Mouse (Mus musculus): ENCODE data around the gene Bmt2. TPM values are rescaled to one million over a fixed set of nuclear protein-coding genes. Genes with fewer than 3 reads are reported as not detected.

The Bmt2 gene
- polyA plus RNA-seq, 1 experiment from 2014 or later = 19.7 TPM

DNA sequence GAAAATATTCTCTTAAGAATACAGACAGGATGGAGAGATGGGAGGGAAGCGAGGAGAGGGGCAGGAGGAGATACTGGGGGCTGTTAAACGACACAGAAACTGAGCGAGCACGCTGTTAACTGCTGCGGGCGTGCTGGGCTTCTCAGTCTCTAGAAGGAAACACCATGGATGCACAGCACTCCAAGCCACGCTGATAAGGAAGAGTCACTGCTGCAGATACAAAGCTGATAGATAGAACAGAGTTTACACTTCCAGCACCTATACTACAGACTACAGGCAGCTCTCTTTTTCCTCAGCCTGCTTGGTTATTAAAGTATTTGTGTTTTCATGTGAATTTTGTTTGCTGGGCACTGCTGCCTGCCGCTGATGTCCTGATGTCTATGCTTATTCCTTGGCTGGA lies 91.6 kb downstream of the Bmt2 start:
- no peak overlapping the region for H3K4me3 ChIP-seq (ENCODE audit: low read depth, low read length)
- no peaks in the 10 kb centered on the region for H3K9me3 ChIP-seq (replicated peaks; ENCODE audit: control insufficient read depth, low read length, poor library complexity, severe bottlenecking)
- 92% methylated on average over 8 of the region's 8 CpGs for WGBS
- ATAC-seq = no peak
- no peak overlapping the region for H3K27ac ChIP-seq (ENCODE audit: low read length)
- H3K27me3 ChIP-seq (ENCODE audit: control insufficient read depth, insufficient read depth, low read depth, low read length) = no peaks in the 10 kb centered on the region
- H3K36me3 ChIP-seq (ENCODE audit: control insufficient read depth, insufficient read depth, low read length) = peaks cover 8% of the 10 kb centered on the region
- no peak overlapping the region for H3K4me2 ChIP-seq (ENCODE audit: low read length)
- no peak overlapping the region for H3K9ac ChIP-seq (ENCODE audit: low read depth, low read length)
- no peaks in the 10 kb centered on the region for H3K4me1 ChIP-seq (ENCODE audit: control insufficient read depth, insufficient read depth, low read length)

DNA sequence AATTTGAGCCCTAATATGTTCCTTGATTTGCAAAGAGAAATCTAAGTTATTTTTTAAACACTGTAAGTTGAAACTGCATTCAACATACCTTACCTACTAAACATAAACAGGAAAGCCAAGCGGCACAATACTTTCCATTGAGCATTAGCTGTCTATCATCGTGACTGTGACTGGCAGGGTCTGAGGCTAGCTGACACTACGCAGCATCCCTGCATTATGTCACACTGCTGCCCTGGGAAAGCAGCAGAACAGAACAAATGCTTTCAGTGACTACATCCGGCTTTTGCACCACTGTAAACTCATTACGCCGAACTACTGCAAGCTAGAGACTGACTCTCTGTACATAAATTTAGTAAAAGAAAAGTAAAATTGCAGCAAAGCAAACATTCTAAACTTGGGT lies 93.0 kb downstream of the Bmt2 start:
- Histone ChIP-seq H3K9me3 (replicated peaks; ENCODE audit: control insufficient read depth, low read length, poor library complexity, severe bottlenecking) (no peaks in the 10 kb centered on the region), H3K36me3 (ENCODE audit: control insufficient read depth, insufficient read depth, low read length) (peaks cover 6% of the 10 kb centered on the region), H3K27ac (ENCODE audit: low read length) (no peak overlapping the region), H3K9ac (ENCODE audit: low read depth, low read length) (no peak overlapping the region), H3K4me2 (ENCODE audit: low read length) (no peak overlapping the region), H3K4me1 (ENCODE audit: control insufficient read depth, insufficient read depth, low read length) (no peaks in the 10 kb centered on the region), H3K4me3 (ENCODE audit: low read depth, low read length) (no peak overlapping the region), H3K27me3 (ENCODE audit: control insufficient read depth, insufficient read depth, low read depth, low read length) (no peaks in the 10 kb centered on the region)
- ATAC-seq = no peak
- 84% methylated on average over 6 of the region's 6 CpGs for WGBS

DNA sequence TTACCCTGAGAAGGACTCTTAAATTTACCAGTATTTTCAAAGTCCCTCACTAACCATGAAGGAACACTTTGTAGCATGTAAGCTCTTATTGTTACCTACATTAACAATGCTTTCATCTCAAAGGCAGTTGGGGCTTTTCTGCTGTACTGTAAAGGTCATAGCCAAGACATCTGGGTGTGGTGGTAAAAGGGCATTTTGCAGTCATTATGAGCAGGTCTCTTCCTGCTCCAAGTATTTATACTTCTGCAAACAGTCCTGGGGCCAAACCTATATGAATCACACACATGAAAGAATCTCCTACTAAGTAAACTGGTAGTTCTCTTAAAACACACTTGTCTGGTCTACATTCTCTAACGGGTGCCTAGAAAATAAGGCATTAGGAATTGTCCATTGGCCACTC lies 95.7 kb downstream of the Bmt2 start:
- Histone ChIP-seq H3K9ac (ENCODE audit: low read depth, low read length) (no peak overlapping the region), H3K27ac (ENCODE audit: low read length) (no peak overlapping the region), H3K36me3 (ENCODE audit: control insufficient read depth, insufficient read depth, low read length) (peaks cover 4% of the 10 kb centered on the region; the same call in 1 of the 2 replicates), H3K4me3 (ENCODE audit: low read depth, low read length) (no peak overlapping the region), H3K27me3 (ENCODE audit: control insufficient read depth, insufficient read depth, low read depth, low read length) (no peaks in the 10 kb centered on the region), H3K4me1 (ENCODE audit: control insufficient read depth, insufficient read depth, low read length) (no peaks in the 10 kb centered on the region), H3K9me3 (replicated peaks; ENCODE audit: control insufficient read depth, low read length, poor library complexity, severe bottlenecking) (no peaks in the 10 kb centered on the region), H3K4me2 (ENCODE audit: low read length) (no peak overlapping the region)
- no peak for ATAC-seq
- 90% methylated on average over 1 of the region's 1 CpGs for WGBS

Other genes starting within 250 kb of the Bmt2 start
- 18.0 and 19.4 TPM in 2 replicates for gene Tmem168, start 69.9 kb downstream of the Bmt2 start, polyA plus RNA-seq (2015; fragmentation: Nextera tagmentation; extraction: Ambion mirVana)
- gene Gpr85, start 162.0 kb upstream of the Bmt2 start, polyA plus RNA-seq (2015; fragmentation: Nextera tagmentation; extraction: Ambion mirVana) = 121 and 122 TPM in 2 replicates
- gene 2610001J05Rik, start 193.6 kb upstream of the Bmt2 start, polyA plus RNA-seq (2015; fragmentation: Nextera tagmentation; extraction: Ambion mirVana) = 103 and 110 TPM in 2 replicates

Measured in midbrain, embryonic 16.5 days (tissue).